Mouse (Mus musculus) c-Kit-positive CD71-negative TER-119-negative erythroid progenitor cells, embryonic 14.5 days (primary cell): Measurements from ENCODE around the gene Afmid.
A peak's percentile ranks its signal among the peaks of the same experiment; 100 is the strongest.

Experiments
- DNase-seq: peaks from one replicate; pipeline ENCODE4 v3.0.0-alpha.2; 2013; ENCODE audit warnings: low read depth

Afmid gene

DNA sequence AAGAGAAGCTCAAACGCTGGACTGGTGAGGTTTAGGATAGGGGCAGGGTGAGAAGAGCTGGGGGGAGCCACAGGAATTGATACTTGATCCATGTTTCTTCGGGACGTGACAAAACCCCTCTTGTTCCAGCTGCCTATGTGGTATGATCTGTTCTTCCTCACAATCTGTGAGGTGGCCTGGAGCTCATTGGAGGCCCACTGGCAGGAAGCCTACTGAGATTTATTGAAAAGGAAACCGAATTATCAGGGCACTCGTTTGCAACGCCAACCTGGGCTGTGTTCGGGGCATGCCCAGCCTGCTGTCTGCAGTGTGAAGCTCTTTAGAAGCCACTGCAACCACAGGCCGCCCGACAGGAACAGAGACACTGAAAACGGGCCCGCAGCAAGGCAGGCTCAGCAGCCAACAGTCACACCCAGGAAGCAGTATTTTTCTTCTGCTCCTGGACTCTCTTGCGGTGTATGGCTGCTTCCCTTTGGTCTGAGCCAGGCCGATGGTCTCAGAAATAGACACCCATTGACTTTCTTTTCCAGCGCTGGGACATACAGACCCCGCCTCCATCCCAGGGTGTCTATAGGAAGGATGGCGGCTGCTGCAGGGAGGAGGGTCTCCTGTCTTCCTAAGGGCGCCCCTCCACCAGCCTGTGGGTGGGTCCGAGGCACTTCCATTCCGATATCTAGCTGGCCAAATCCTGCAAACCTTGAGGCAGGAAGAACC lies 22.7 kb downstream of the Afmid start:
- no peak for DNase-seq

- DNase-seq, result peak; percentile 94
Measured at GRCm38 (mm10) chr11:117848985-117849671, 23.4 kb downstream of the Afmid start, which contains the start of gene Birc5. Gene Birc5, plus strand, starts transcription at chr11:117849251.

DNA sequence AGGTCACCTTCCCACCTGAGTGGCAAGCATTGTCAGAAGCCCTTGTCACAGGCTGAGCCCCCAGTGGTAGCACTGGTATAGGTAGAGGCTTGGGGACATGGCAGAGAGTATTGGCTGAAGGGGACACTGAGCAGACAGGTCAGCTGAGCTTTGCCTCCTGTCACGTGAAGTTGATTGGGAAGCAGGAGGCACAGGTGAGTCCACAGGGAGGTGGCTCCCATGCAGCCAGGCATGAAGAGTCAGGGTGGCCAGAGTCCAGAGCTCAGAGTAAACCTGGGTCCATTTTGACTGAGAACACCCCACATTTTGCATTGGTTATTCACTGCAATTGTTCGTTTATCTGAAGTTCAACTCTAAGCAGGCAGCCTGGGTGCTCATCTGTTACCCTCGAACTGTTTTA lies 27.2 kb downstream of the Afmid start:
- DNase-seq, result no peak

GRCm38 (mm10) chr11:117854241-117854640 lies 28.5 kb downstream of the Afmid start:
- no peak for DNase-seq

DNA sequence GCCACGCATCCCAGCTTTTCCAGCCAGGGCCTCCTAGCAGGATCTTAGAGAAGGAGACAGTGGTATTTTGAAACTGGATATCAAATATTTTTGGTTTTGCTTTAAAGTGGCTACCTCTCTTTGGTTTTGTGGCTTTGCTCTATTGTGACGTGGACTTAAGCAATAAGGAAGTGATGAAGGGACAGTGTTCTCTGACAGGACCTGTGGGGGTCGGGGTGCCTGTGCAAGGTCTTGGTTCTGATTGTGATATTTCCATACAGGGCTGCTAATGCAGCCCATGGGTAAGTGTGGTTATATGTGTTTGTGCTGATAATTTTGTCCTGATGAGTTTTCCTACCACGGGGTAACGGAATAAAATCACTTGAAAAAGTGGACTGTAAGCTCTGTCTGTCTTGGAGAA lies 29.6 kb downstream of the Afmid start:
- no peak for DNase-seq

- DNase-seq, result no peak
Measured at GRCm38 (mm10) chr11:117855975-117856374, 30.3 kb downstream of the Afmid start.

DNA sequence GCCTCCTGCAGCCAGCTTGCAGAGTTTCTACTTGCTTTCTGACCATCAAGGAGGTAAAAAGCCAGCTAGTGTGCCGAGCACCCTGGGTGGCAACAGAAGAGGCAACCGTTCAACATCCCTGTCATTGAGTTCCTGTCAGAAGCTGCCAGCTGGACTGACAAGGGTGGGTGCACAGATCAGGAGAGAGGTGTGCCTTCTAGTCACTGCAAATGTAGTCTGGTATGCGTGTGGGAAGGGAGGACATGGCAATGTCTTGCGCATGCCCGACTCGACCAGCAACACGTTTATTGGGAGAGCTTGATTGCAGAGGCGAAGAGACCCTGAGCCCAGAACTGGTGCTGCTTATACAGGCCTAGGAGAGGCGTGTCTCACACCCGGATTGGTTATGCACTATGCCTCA lies 31.7 kb downstream of the Afmid start:
- DNase-seq, result no peak

DNA sequence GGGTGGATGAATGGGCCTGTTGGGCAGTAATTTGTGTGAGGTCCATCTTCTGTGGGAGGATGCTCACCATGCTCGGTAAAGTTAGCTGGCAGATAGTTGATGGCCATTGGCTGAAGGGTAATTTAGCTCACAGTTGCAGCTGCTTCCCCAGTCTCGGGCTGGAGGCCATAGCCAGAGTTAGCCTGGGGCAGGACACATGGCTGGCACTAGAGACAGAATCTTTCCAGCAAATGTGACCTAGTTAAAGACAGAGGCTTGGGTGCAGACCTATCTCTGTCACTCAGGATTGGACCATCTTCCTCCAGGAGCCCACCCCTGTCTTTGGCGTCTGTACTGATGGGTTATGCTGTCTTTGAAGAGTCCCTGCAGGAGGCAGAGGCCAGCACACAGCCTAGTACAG lies 32.7 kb downstream of the Afmid start:
- no peak for DNase-seq

GRCm38 (mm10) chr11:117860601-117861000 lies 34.9 kb downstream of the Afmid start, which contains the start of gene Tmem235:
Gene Tmem235, plus strand, starts transcription at chr11:117860752.
- DNase-seq, result no peak

DNA sequence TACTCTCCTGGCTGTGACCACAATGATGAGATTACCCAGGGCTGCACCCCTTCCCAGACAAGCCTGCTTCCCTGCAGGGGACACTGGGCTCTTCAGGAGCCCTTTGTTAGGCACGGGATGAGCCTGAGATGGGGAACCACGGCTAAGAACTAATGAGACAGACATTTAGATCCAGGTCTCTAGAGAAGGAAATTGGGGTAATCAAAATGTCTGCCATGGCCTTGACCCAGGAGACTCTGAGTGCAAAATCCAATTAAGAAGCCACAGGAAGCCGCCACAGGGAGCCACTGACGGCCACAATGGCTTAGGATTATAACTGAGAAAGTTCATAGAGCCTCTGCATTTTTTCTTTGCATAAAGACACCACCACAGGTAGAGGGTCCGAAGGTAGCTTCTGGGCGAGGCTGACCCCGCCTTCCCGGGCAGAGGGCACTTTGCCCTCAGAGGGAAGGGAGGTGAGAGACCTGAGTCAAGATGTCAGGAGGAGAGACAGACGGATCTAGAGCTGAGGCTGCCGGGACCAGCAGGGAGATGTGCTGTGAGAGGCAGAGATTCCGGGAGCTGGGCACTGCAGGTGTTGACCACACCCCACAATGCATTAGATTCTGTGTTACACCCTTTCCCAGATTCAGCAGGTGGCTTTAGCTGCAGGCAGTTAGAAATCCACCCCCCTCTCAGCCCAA lies 37.6 kb downstream of the Afmid start:
- no peak for DNase-seq

- no peak for DNase-seq
Measured at GRCm38 (mm10) chr11:117864805-117865204, 39.1 kb downstream of the Afmid start.

GRCm38 (mm10) chr11:117865988-117866387 lies 40.3 kb downstream of the Afmid start:
- no peak for DNase-seq

GRCm38 (mm10) chr11:117870688-117871365 lies 45.1 kb downstream of the Afmid start:
- peak; percentile 78 for DNase-seq

- no peak for DNase-seq
Measured at GRCm38 (mm10) chr11:117871376-117871775, 45.7 kb downstream of the Afmid start.

DNA sequence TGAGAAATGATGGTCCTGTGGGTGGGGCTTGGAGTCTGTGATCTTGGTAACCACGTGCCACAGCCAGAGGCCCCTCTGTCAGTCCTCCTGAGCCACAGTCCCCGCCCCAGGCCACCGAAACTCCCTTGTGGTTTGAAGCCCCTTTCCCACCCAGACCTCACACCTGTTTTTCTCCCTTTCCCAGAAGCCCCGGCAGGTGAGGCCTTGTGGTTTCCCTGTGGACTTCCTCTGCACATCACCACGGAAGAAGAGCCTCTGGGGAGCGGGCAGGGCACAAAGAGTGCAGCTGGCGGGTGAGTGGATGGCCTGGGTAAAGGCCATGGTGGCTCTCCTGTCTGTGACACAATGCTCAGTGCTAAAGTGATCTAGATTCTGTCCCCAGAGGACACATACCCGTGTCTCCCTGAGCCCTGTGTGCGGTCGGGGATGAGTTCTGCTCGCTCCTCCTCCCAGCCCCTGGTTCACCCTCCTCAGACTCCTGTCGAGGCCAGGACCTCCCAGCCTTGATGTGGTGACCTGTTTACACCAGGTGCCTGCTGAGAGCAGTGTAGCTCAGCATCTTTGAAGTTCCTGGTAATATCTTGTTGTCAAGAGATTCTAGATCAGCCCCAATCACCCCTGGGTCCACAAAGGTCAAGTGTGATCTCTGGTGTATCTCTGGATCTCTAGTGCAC lies 46.3 kb downstream of the Afmid start:
- no peak for DNase-seq

DNA sequence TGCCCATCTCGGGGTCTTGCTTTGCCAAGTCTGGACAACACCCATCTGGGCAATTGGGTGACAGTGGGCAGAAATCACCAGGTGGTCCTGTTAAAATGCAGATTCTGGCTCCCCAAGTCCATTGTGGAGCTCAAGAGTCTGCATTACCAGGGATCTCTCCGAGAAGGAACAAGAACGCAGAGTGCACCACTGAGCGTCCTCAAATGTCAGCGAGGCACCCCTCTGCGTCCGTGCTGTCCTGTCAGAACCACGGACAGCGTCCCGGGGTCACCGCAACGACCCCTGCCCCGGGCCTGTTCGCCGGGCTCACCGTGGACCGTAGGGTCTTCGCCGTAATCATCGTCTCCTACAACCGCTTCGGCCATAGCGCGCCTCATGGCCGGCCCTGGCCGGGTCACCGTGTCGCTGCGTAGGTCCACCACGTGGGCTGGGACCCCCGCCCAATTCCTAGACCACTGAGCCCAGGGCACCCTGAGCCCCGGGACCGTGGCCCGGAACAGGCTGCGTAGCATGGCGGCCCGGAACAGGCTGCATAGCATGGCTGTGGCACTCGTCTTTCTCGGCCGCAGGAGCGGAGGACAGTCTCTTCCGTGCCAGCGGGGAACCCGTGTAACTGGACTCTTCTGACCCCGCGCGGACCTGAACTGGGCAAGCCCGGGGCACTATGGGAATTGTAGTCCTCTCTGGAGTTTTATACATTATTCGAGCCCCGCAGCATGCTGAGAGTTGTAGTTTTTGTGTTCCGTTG lies 47.3 kb downstream of the Afmid start, which contains the start of gene Tha1:
Gene Tha1 (minus strand): TSS at position 621 of the 748 bp plus-strand sequence.
- DNase-seq, result no peak

- DNase-seq, result no peak
Measured at GRCm38 (mm10) chr11:117874419-117874818, 48.7 kb downstream of the Afmid start.

DNA sequence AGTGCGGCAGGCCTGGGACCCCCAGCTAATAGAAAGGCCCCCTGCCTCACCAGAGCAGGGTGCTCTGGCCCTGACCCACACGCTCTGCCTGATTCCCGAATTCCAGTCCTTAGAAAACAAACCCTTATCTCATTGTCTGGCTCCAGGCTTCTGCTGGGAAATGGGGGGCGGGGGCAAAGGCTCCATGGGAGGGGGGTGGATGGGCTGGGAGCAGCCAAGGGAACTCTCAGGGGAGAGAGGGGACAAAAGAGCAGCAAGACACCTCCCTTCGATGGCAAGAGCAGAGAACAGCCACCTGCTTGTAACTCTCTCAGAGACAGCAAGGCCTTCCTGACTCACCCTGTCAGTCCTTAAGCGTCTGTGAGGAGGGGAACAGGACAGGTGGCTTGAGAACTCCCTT lies 50.0 kb downstream of the Afmid start:
- no peak for DNase-seq

- no peak for DNase-seq
Measured at GRCm38 (mm10) chr11:117877917-117878745, 52.4 kb downstream of the Afmid start.

DNA sequence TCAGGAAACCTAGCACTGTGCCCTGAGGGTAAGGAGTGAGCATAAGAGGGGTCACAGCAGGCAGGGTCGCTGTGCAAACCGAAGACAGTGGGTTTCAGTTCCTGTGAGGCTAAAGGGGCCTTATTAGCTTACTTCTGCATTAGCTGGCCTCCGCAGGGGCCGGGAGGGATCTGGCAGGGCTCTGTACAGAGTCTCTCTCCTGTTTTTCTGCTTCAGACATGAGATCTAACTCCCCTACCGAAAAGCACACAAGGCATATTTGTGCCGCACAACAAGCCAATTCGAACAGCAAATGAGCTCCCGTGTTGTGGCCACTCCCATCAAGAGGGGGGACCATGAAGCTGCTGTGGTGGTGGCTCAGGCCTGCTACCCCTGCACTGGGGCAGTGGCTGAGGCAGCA lies 53.2 kb downstream of the Afmid start:
- DNase-seq, result no peak
